Mouse (Mus musculus): ENCODE measurements around the gene Cytl1.

DNA sequence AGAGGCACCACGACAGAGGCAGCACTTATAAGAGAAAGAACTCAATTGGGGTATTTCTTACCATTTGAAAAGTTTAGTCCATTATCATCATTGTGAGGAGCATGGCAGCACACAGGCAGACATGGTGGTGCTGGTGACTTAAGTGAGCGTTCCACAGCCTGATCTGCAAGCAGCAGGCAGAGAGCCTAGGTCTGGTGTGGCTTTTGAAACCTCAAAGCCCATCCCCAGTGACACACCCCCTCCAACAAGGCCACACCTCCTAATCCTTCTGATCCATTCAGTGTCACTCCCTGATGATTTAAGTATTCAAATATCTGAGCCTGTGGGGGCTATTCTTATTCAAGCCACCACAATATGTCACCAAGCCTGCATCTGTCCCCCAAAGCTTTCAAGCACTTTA, 30.4 kb upstream of the Cytl1 start:
- TF ChIP-seq GATA1 (IDR thresholded peaks at IDR 0.05; ENCODE audit: low read length) (no peak), TAL1 (IDR thresholded peaks at IDR 0.05; ENCODE audit: low read length) (no peak)

Data from erythroblast, embryonic 14.5 days (primary cell).